Mouse (Mus musculus): ENCODE results near the gene Hoxc12.

- TF ChIP-seq GATA1 (IDR thresholded peaks at IDR 0.05; ENCODE audit: borderline replicate concordance, low read length) (no peak), FLI1 (IDR thresholded peaks at IDR 0.05; ENCODE audit: low read length) (no peak)
Measured at GRCm38 (mm10) chr15:102910038-102910437, 26.5 kb upstream of the Hoxc12 start.
